Mouse (Mus musculus): ENCODE measurements around the gene Lrmp. TPM values are rescaled to one million over a fixed set of nuclear protein-coding genes. Genes with fewer than 3 reads are reported as not detected.
"Not testable (repeated sequence)": the region's sequence is repeated elsewhere in the genome, so short reads cannot be mapped to it uniquely, and the experiment has no call there.

The Lrmp gene
- polyA plus RNA-seq, 1 experiment from 2014 or later, result 7.1 TPM

- no peak overlapping the region for H3K4me2 ChIP-seq (replicated peaks)
- no peak overlapping the region for H3K4me3 ChIP-seq (replicated peaks)
- no peak overlapping the region for H3K9ac ChIP-seq
- no peaks in the 10 kb centered on the region for H3K27me3 ChIP-seq
- WGBS, result 55% methylated on average over 1 of the region's 1 CpGs
- peaks cover 6% of the 10 kb centered on the region; the same call in 1 of the 2 replicates for H3K4me1 ChIP-seq
- H3K27ac ChIP-seq (replicated peaks), result no peak overlapping the region
- H3K9me3 ChIP-seq (replicated peaks), result no peaks in the 10 kb centered on the region
- H3K36me3 ChIP-seq, result no peaks in the 10 kb centered on the region
- ATAC-seq (ENCODE audit: insufficient number of reproducible peaks, low FRiP score, low TSS enrichment, low read depth), result no peak
Measured at GRCm38 (mm10) chr6:145124621-145125020, 9.2 kb downstream of the Lrmp start.

- Histone ChIP-seq H3K9me3 (replicated peaks) (no peaks in the 10 kb centered on the region), H3K4me2 (replicated peaks) (no peak overlapping the region), H3K9ac (no peak overlapping the region), H3K4me1 (peaks cover 6% of the 10 kb centered on the region; the same call in 1 of the 2 replicates), H3K27ac (replicated peaks) (no peak overlapping the region), H3K4me3 (replicated peaks) (no peak overlapping the region), H3K36me3 (no peaks in the 10 kb centered on the region), H3K27me3 (no peaks in the 10 kb centered on the region)
- WGBS, result 50% methylated on average over 7 of the region's 7 CpGs
- ATAC-seq (ENCODE audit: insufficient number of reproducible peaks, low FRiP score, low TSS enrichment, low read depth), result no peak
Measured at GRCm38 (mm10) chr6:145125591-145126113, 10.2 kb downstream of the Lrmp start.

- Histone ChIP-seq H3K4me1 (no peaks in the 10 kb centered on the region), H3K9ac (no peak overlapping the region), H3K27me3 (no peaks in the 10 kb centered on the region), H3K9me3 (replicated peaks) (no peaks in the 10 kb centered on the region), H3K36me3 (no peaks in the 10 kb centered on the region), H3K27ac (replicated peaks) (no peak overlapping the region), H3K4me3 (replicated peaks) (no peak overlapping the region), H3K4me2 (replicated peaks) (no peak overlapping the region)
- WGBS, result 95% methylated on average over 3 of the region's 3 CpGs
- no peak for ATAC-seq (ENCODE audit: insufficient number of reproducible peaks, low FRiP score, low TSS enrichment, low read depth)
Measured at GRCm38 (mm10) chr6:145127652-145128051, 12.2 kb downstream of the Lrmp start.

- H3K27ac ChIP-seq (replicated peaks), result no peak overlapping the region
- H3K4me3 ChIP-seq (replicated peaks), result no peak overlapping the region
- no peaks in the 10 kb centered on the region for H3K36me3 ChIP-seq
- H3K9ac ChIP-seq, result no peak overlapping the region
- 82% methylated on average over 4 of the region's 4 CpGs for WGBS
- H3K4me2 ChIP-seq (replicated peaks), result no peak overlapping the region
- no peaks in the 10 kb centered on the region for H3K9me3 ChIP-seq (replicated peaks)
- no peaks in the 10 kb centered on the region for H3K27me3 ChIP-seq
- no peaks in the 10 kb centered on the region for H3K4me1 ChIP-seq
- no peak for ATAC-seq (ENCODE audit: insufficient number of reproducible peaks, low FRiP score, low TSS enrichment, low read depth)
Measured at GRCm38 (mm10) chr6:145129563-145129962, 14.1 kb downstream of the Lrmp start.

GRCm38 (mm10) chr6:145131991-145132390, 16.5 kb downstream of the Lrmp start:
- H3K36me3 ChIP-seq, result no peaks in the 10 kb centered on the region
- no peaks in the 10 kb centered on the region for H3K27me3 ChIP-seq
- no peak overlapping the region for H3K9ac ChIP-seq
- no peaks in the 10 kb centered on the region for H3K4me1 ChIP-seq
- no peak overlapping the region for H3K27ac ChIP-seq (replicated peaks)
- no peak overlapping the region for H3K4me3 ChIP-seq (replicated peaks)
- WGBS, result 67% methylated on average over 5 of the region's 5 CpGs
- no peaks in the 10 kb centered on the region for H3K9me3 ChIP-seq (replicated peaks)
- no peak for ATAC-seq (ENCODE audit: insufficient number of reproducible peaks, low FRiP score, low TSS enrichment, low read depth)
- H3K4me2 ChIP-seq (replicated peaks), result no peak overlapping the region

- not testable (repeated sequence) for H3K4me3 ChIP-seq (replicated peaks); H3K9me3 ChIP-seq (replicated peaks); H3K27ac ChIP-seq (replicated peaks); H3K36me3 ChIP-seq; H3K9ac ChIP-seq; H3K4me1 ChIP-seq; ATAC-seq (ENCODE audit: insufficient number of reproducible peaks, low FRiP score, low TSS enrichment, low read depth); H3K27me3 ChIP-seq; H3K4me2 ChIP-seq (replicated peaks)
- WGBS, result 62% methylated on average over 5 of the region's 5 CpGs
Measured at GRCm38 (mm10) chr6:145132969-145133368, 17.5 kb downstream of the Lrmp start.

GRCm38 (mm10) chr6:145135295-145135694, 19.8 kb downstream of the Lrmp start:
- 79% methylated on average over 3 of the region's 3 CpGs for WGBS
- ATAC-seq (ENCODE audit: insufficient number of reproducible peaks, low FRiP score, low TSS enrichment, low read depth), result no peak
- no peaks in the 10 kb centered on the region for H3K4me1 ChIP-seq
- H3K4me3 ChIP-seq (replicated peaks), result no peak overlapping the region
- H3K9me3 ChIP-seq (replicated peaks), result no peaks in the 10 kb centered on the region
- no peak overlapping the region for H3K27ac ChIP-seq (replicated peaks)
- no peaks in the 10 kb centered on the region for H3K27me3 ChIP-seq
- no peaks in the 10 kb centered on the region for H3K36me3 ChIP-seq
- no peak overlapping the region for H3K4me2 ChIP-seq (replicated peaks)
- H3K9ac ChIP-seq, result no peak overlapping the region

GRCm38 (mm10) chr6:145135804-145136203, 20.4 kb downstream of the Lrmp start:
- H3K9ac ChIP-seq, result no peak overlapping the region
- H3K4me3 ChIP-seq (replicated peaks), result no peak overlapping the region
- H3K4me2 ChIP-seq (replicated peaks), result no peak overlapping the region
- no peak overlapping the region for H3K27ac ChIP-seq (replicated peaks)
- H3K4me1 ChIP-seq, result no peaks in the 10 kb centered on the region
- H3K27me3 ChIP-seq, result no peaks in the 10 kb centered on the region
- H3K9me3 ChIP-seq (replicated peaks), result no peaks in the 10 kb centered on the region
- ATAC-seq (ENCODE audit: insufficient number of reproducible peaks, low FRiP score, low TSS enrichment, low read depth), result no peak
- 57% methylated on average over 9 of the region's 9 CpGs for WGBS
- H3K36me3 ChIP-seq, result no peaks in the 10 kb centered on the region

- H3K36me3 ChIP-seq, result no peaks in the 10 kb centered on the region
- no peaks in the 10 kb centered on the region for H3K27me3 ChIP-seq
- H3K9ac ChIP-seq, result no peak overlapping the region
- H3K4me1 ChIP-seq, result no peaks in the 10 kb centered on the region
- no peak overlapping the region for H3K4me3 ChIP-seq (replicated peaks)
- WGBS, result 86% methylated on average over 5 of the region's 5 CpGs
- H3K9me3 ChIP-seq (replicated peaks), result no peaks in the 10 kb centered on the region
- no peak overlapping the region for H3K4me2 ChIP-seq (replicated peaks)
- H3K27ac ChIP-seq (replicated peaks), result no peak overlapping the region
- ATAC-seq (ENCODE audit: insufficient number of reproducible peaks, low FRiP score, low TSS enrichment, low read depth), result no peak
Measured at GRCm38 (mm10) chr6:145136831-145137230, 21.4 kb downstream of the Lrmp start.

GRCm38 (mm10) chr6:145139236-145139635, 23.8 kb downstream of the Lrmp start:
- no peaks in the 10 kb centered on the region for H3K9me3 ChIP-seq (replicated peaks)

GRCm38 (mm10) chr6:145139776-145140475, 24.5 kb downstream of the Lrmp start:
- Histone ChIP-seq H3K27ac (replicated peaks) (no peak overlapping the region), H3K27me3 (no peaks in the 10 kb centered on the region), H3K4me1 (no peaks in the 10 kb centered on the region), H3K36me3 (no peaks in the 10 kb centered on the region), H3K9me3 (replicated peaks) (no peaks in the 10 kb centered on the region), H3K4me3 (replicated peaks) (no peak overlapping the region), H3K4me2 (replicated peaks) (no peak overlapping the region), H3K9ac (no peak overlapping the region)
- ATAC-seq (ENCODE audit: insufficient number of reproducible peaks, low FRiP score, low TSS enrichment, low read depth), result no peak
- 71% methylated on average over 11 of the region's 11 CpGs for WGBS

More at GRCm38 (mm10) chr6:145139236-145139635, 23.8 kb downstream of the Lrmp start:
- Histone ChIP-seq H3K4me2 (replicated peaks) (no peak overlapping the region), H3K27ac (replicated peaks) (no peak overlapping the region), H3K4me1 (no peaks in the 10 kb centered on the region), H3K36me3 (no peaks in the 10 kb centered on the region), H3K27me3 (no peaks in the 10 kb centered on the region), H3K9ac (no peak overlapping the region), H3K4me3 (replicated peaks) (no peak overlapping the region)
- no peak for ATAC-seq (ENCODE audit: insufficient number of reproducible peaks, low FRiP score, low TSS enrichment, low read depth)
- WGBS, result 81% methylated on average over 13 of the region's 13 CpGs

- H3K4me3 ChIP-seq (replicated peaks), result no peak overlapping the region
- no peaks in the 10 kb centered on the region for H3K9me3 ChIP-seq (replicated peaks)
- H3K27ac ChIP-seq (replicated peaks), result no peak overlapping the region
- no peak overlapping the region for H3K9ac ChIP-seq
- no peak for ATAC-seq (ENCODE audit: insufficient number of reproducible peaks, low FRiP score, low TSS enrichment, low read depth)
- WGBS, result 63% methylated on average over 11 of the region's 11 CpGs
- no peaks in the 10 kb centered on the region for H3K36me3 ChIP-seq
- no peaks in the 10 kb centered on the region for H3K4me1 ChIP-seq
- no peak overlapping the region for H3K4me2 ChIP-seq (replicated peaks)
- no peaks in the 10 kb centered on the region for H3K27me3 ChIP-seq
Measured at GRCm38 (mm10) chr6:145140706-145141105, 25.3 kb downstream of the Lrmp start.
